Mouse (Mus musculus) cerebellum, adult 11 months (tissue): ENCODE data around the gene Nr1i3.

Experiments used
- DNase-seq: peaks from one replicate; pipeline ENCODE4 v3.0.0; 2022

Nr1i3 gene

GRCm38 (mm10) chr1:171195887-171196397 is 17.8 kb upstream of the Nr1i3 start, which contains the start of gene Pcp4l1:
TSS of gene Pcp4l1 (minus strand) at chr1:171196268.
- peak; percentile 21 for DNase-seq

DNA sequence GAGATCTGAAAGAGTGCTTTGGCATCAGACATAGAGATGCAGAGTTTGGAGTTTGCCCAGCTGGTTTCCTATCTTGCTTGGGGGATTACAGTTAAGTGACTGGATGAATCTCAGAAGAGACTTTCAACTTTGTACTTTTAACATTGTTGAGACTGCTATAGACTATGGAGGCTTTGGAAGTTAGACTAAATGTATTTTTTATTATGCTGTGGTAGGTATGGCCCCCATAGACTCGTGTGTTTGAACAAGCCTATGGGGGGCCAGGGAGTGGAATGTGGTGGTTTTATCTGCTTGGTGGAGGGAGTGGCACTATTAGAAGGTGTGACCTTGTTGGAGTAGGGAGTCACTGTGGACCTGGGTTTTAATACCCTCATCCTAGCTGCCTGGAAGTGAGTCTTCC is 14.2 kb upstream of the Nr1i3 start:
- no peak for DNase-seq

GRCm38 (mm10) chr1:171200769-171201168 is 13.0 kb upstream of the Nr1i3 start:
- DNase-seq: no peak

DNA sequence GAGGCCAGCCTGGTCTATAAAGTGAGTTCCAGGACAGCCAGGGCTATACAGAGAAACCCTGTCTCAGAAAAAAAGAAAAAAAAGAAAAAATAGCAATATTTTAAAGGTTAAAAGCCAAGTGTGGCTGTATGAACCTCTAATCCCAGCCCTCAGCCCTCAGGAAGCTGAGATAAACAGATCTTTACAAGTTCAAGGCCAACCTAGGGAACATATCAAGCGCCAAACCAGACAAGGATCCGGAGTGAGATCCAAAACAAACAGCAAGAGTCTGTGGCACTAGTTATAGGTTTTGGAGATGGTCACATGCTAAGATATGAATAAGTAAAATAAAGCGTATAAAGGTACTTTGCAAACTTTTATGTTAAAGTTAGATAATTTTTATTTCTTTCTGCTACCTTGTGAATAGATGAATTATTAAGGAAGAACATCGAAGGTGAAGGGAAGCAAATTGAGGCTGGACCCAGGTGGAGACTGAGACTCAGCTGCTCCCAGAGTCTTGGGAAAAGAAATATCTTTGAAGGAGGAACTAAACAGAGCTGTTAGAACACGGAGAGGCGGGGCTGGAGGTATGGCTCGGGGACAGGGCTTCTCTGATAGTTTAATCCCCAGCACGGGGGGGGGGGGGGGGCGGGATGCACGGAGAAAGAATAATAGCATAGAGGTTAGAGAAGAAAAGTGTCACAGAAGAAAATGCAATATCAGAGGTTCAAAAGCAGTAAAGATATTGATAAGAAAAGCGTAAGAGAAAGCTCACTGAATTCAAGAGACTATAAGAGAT is 10.1 kb upstream of the Nr1i3 start:
- DNase-seq: no peak

- DNase-seq: no peak
Observed at GRCm38 (mm10) chr1:171204249-171204644, 9.5 kb upstream of the Nr1i3 start.

GRCm38 (mm10) chr1:171205704-171206493 is 7.9 kb upstream of the Nr1i3 start:
- no peak for DNase-seq

GRCm38 (mm10) chr1:171209409-171209808 is 4.4 kb upstream of the Nr1i3 start:
- DNase-seq: no peak

- DNase-seq: no peak
Observed at GRCm38 (mm10) chr1:171212854-171213253, 916 bp upstream of the Nr1i3 start.

GRCm38 (mm10) chr1:171216241-171216955 is 2.6 kb downstream of the Nr1i3 start:
- no peak for DNase-seq

- DNase-seq: peak; percentile 81
Observed at GRCm38 (mm10) chr1:171220871-171221270, 7.1 kb downstream of the Nr1i3 start.

DNA sequence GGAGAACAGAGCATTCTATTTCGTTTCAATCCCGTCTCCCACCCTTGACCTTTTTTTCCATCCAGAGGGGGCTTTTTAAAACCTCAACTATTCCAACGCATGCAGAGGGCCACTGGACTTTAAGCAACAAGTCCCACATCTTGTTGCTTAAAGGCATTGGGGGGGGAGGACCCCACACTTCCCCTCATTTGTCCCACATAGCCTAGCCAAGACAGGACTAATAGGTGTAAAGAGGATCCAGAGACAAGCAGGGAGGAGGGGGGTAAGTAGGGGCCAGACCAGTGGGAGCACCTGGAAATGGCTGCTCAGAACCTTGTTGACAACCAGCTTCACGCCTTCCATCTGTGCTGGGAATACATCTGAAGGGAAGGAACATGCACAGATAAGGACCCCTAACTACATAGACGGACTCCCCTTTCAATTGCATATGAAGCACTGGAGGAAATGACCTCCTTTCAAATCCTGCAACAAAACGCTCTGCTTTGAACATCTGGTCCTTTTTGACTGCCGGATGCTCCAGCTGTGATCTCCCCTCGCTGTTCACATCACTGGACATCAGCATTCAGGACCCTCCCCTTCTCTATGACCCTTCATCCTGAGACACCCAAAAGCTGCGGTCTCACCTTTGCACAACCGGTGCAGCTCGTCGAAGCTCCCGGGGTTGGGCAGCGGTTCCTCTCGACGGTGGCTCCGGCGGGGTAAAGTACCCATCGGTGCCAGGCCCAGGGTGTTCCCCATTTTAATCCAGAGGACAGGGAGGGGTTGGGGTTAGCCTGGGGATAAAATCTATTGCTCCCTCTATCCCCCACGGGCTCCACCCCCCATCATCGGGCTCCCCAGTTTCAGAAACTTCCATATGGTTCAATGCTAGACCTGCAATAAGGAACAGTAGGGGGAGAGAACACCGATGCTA is 7.8 kb downstream of the Nr1i3 start:
- DNase-seq: peak; percentile 46

GRCm38 (mm10) chr1:171222238-171223155 is 8.7 kb downstream of the Nr1i3 start, which contains the start of gene Tomm40l:
TSS of gene Tomm40l (minus strand) at chr1:171222514.
- peak; percentile 93 for DNase-seq

GRCm38 (mm10) chr1:171223168-171223567 is 9.4 kb downstream of the Nr1i3 start:
- DNase-seq: no peak

DNA sequence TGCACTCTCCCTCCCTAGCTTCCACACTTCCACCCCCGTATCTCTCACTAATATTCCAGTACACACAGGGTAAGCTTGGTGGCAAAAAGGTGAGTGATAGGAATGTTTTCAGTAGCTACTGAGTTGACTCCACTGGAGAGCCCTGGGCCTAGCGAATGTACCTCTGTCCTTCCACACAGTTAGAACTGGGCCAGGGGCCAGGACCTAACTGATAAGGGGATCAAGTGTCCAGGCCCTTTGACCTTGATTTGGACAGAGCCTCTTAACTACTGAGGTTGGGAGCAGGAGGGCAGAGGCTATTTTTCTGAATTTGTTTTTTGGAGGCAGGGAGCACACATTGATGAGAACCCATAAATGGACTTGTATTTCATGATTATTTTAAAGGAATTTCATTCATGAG is 10.0 kb downstream of the Nr1i3 start:
- no peak for DNase-seq

GRCm38 (mm10) chr1:171224857-171225256 is 11.1 kb downstream of the Nr1i3 start, which contains the start of gene Apoa2:
TSS of gene Apoa2 (plus strand) at chr1:171225054.
- DNase-seq: no peak

DNA sequence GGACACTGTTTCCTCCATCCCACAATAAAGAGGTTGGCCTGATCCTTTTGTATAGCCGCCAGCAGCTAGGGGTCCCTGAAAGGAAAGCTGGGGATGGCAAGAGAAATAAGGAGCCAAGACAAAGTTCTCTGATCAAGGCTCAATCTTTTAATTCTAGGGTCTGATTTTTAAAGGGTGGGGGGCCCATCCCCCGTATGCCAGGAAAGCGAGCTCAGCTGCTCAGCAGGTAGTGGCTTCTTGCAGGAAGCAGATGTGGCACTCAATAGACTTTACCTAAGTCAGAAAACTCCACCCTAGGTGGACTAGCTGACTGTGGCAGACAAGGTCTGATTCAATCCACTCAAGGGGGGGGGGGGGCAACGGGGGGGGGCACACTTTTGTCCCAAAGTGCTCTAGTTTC is 13.0 kb downstream of the Nr1i3 start:
- DNase-seq: no peak

DNA sequence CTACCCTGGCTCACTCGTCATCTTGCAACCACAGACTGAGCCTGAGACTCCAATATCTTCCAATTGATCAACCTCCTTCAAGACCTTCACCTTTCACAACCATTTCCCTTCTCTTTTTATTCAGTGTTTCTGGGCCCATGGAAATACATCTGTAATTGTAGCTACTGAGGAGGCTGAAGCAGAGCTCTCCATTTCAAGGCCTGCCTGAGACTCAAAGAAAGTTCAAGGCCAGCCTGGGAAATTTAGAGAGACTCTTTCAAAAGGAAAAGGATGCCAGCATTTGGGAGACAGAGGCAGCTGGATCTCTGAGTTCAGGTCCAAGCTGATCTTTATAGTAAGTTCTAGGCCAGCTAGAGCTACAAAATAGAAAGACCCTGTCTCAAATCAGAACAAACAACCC is 14.1 kb downstream of the Nr1i3 start:
- no peak for DNase-seq

DNA sequence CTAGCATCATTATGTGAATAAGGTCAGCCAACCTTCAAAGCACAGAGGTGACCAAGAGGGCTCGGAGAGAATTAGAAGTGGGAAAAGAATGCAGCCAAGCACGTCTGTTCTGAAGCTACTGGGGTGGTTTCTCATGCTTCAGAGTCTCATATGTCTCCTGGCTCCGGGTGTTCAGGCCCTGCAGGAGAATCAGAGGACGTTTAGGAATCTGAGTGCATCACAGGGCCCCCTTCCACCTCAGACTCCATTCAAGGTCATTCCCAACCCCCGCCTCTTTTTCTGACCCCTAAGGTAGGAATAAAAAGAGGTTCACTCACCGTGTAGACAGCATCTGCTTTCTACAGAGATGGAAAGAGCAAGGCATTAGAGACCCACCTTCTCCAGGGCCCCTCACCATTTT is 16.0 kb downstream of the Nr1i3 start:
- DNase-seq: no peak

DNA sequence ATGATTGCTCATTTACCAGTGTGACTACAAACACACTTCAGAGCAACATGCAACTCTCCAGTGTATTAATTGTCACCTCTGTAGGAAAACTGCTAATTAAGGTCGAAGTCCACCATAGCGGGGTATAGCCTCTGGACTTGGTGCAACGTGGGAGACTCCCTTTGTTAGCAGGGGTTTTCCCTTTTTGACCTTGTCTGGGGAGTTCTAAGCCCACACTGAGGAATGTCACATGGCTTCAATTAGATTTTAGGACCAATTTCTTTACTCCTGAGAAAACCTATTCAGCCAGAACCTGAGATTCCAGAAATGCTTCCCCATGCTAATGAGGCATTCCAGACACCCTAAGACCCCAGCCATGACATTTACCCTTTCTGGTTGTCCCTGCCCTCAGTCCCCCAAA is 16.4 kb downstream of the Nr1i3 start:
- DNase-seq: no peak

DNA sequence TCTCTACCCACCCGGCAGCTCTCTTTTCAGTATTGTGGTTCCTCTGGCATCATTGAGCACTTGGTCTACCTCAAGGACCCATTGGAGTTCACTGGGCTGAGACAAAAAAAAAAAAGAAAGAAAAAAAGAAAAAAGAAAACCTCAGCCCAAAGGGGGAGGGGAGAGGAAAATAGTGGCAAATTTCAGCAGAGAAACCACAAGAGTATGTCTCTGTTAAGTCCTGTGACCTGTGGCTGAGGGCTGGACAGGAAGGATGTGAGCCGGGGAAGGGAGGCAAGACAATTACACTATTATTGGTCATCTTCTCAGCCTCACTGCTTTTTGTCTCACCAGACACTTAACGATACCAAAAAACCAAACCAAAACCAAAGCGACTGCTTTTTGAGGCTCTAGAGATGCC is 18.1 kb downstream of the Nr1i3 start:
- DNase-seq: no peak

GRCm38 (mm10) chr1:171232348-171232747 is 18.6 kb downstream of the Nr1i3 start:
- no peak for DNase-seq
